Mouse (Mus musculus): ENCODE results near the gene Il13. TPM values are rescaled to one million over a fixed set of nuclear protein-coding genes. Genes with fewer than 3 reads are reported as not detected.

Il13 gene
- polyA plus RNA-seq, 1 experiment from 2014 or later: not detected

DNA sequence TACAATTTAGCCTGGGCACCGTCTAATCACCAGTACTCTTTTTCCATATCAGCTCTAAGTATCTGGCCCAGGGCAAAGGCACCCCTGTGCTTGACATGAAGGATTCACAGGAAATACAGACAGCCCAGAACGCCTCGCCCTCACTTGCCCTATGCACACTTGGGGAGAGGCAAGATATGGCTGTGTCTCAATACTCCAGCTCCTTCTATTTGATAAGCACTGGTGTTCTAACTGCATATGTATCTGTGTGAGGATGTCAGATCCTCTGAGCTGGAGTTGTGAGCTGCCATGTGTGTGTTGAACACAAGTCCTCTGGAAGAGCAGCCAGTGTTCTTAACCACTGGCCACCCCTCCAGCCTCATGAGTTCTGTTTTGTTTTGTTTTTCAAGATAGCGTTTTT lies 16.9 kb upstream of the Il13 start:
- Histone ChIP-seq H3K4me1 (no peaks in the 10 kb centered on the region), H3K27ac (replicated peaks) (no peak overlapping the region), H3K27me3 (ENCODE audit: low read depth, poor library complexity, severe bottlenecking) (no peaks in the 10 kb centered on the region), H3K4me3 (no peak overlapping the region), H3K9me3 (replicated peaks) (no peaks in the 10 kb centered on the region), H3K36me3 (peaks cover 59% of the 10 kb centered on the region)
- DNase-seq (ENCODE audit: low spot score): no peak
- WGBS: 93% methylated on average over 4 of the region's 4 CpGs

DNA sequence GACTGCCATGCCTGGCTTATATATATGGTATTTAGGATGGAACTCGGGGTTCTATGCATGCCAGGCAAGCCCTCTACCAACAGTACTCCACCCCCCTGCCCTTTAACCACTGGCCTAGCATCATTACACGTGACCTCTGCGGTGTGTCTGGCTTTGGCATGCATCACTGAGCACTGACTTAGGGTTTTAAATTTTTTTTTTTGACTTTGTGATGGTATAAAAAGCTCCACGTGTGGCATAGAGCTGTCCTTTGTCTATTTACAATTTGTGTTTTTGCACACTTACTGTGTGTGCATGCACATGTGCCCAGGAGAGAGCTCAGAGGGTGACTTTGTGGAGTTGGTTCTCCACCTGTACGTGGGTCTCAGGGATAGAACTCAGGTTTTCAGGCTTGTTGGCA lies 9.5 kb upstream of the Il13 start:
- Histone ChIP-seq H3K27me3 (ENCODE audit: low read depth, poor library complexity, severe bottlenecking) (no peaks in the 10 kb centered on the region), H3K27ac (replicated peaks) (no peak overlapping the region), H3K36me3 (0 out of 2 replicates have a peak, but pooled peaks cover 3% of the 10 kb centered on the region), H3K4me1 (no peaks in the 10 kb centered on the region), H3K4me3 (no peak overlapping the region), H3K9me3 (replicated peaks) (no peaks in the 10 kb centered on the region)
- 77% methylated on average over 5 of the region's 5 CpGs for WGBS
- DNase-seq (ENCODE audit: low spot score): no peak

DNA sequence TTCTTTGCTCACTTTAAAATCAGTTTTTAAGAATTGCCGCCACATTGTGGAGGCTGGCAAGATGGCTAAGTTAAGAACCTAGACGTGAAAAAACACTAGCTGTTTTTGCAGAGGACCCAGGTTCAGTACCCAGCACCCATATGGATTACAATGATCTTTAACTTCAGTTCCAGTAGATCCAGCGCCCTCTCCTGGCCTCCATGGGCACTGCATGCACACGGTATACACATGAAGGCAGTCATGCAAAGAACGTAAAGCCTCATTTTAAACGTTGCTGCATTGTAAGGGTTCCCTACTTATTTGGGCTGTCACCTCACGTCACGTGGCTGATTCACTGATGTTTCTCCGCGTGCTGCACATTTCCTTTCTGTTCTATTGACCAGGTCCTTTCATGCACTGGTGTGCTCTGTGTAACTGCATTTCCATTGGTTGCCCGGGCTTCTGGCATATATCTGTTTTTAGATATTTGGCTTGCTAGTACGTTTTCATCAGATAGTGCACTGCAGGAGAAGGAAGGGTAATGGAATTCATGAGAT lies 8.3 kb upstream of the Il13 start:
- Histone ChIP-seq H3K27ac (replicated peaks) (no peak overlapping the region), H3K4me1 (no peaks in the 10 kb centered on the region), H3K4me3 (no peak overlapping the region), H3K27me3 (ENCODE audit: low read depth, poor library complexity, severe bottlenecking) (peaks cover 2% of the 10 kb centered on the region), H3K9me3 (replicated peaks) (no peaks in the 10 kb centered on the region), H3K36me3 (0 out of 2 replicates have a peak, but pooled peaks cover 3% of the 10 kb centered on the region)
- WGBS: 78% methylated on average over 12 of the region's 12 CpGs
- no peak for DNase-seq (ENCODE audit: low spot score)

DNA sequence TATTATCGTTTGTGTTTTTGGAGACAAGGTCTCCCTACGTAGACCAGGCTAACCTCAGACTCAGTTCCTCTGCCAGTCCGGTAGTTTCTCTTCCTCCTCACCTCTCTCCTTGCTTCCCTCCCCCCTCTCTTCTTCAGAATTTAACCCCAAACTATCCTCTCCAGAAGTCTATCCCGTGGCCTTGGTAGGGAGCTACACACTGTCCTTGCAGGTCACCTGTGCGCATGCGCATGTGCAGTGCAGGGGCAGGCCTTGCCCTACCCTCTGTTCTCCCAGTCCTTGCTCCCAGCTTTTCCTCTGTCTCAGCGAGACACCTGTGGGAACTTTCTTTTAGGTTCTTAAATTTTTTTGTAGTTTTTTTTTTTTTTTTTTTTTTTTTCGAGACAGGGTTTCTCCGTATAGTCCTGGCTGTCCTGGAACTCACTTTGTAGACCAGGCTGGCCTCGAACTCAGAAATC lies 3.3 kb upstream of the Il13 start:
- no peak overlapping the region for H3K4me3 ChIP-seq
- H3K4me1 ChIP-seq: peaks cover 14% of the 10 kb centered on the region
- WGBS: 81% methylated on average over 10 of the region's 10 CpGs
- no peaks in the 10 kb centered on the region for H3K36me3 ChIP-seq
- DNase-seq (ENCODE audit: low spot score): no peak
- H3K27me3 ChIP-seq (ENCODE audit: low read depth, poor library complexity, severe bottlenecking): peaks cover 51% of the 10 kb centered on the region
- H3K9me3 ChIP-seq (replicated peaks): no peaks in the 10 kb centered on the region
- H3K27ac ChIP-seq (replicated peaks): no peak overlapping the region

DNA sequence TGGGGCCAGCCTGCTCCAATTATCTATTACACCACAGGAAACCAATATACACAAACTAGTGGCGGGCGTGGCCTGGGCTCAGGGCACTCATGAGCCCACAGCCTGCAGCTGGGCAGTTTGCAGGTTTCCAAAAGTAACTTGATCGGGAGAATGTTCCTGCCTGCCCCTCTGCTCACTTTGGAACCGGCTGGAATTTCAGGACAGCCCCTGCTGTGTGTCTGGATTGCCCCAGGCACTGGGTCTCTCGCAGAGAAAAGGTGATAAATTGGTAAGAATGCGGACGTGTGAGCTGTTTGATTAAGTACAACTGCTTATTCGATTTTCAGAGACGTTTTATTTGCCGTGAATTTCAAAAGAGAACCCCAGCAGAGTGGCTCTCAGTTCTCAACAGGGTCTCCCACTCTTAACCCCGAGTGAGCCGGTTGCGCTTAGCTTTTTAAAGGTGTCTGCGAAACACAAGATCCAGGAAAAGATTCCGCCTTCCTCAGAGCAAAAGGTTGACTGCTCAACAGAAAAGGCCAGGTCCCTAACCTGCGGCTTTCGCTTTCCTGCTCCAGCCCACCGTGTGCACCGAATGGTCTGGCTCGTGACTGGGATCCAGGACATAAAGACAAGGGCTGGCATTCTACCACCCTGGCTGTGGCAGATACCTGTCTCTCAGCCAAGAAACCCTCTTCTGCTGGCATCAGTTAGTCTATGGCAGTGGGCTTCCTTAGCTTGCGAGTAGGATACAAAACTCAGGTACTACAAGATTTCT lies 2.7 kb upstream of the Il13 start:
- H3K9me3 ChIP-seq (replicated peaks): no peaks in the 10 kb centered on the region
- 27% methylated on average over 21 of the region's 21 CpGs for WGBS
- no peak overlapping the region for H3K27ac ChIP-seq (replicated peaks)
- peak; percentile 20 for DNase-seq (ENCODE audit: low spot score)
- peaks cover 14% of the 10 kb centered on the region for H3K4me1 ChIP-seq
- no peak overlapping the region for H3K4me3 ChIP-seq
- peaks cover 51% of the 10 kb centered on the region for H3K27me3 ChIP-seq (ENCODE audit: low read depth, poor library complexity, severe bottlenecking)
- H3K36me3 ChIP-seq: no peaks in the 10 kb centered on the region

DNA sequence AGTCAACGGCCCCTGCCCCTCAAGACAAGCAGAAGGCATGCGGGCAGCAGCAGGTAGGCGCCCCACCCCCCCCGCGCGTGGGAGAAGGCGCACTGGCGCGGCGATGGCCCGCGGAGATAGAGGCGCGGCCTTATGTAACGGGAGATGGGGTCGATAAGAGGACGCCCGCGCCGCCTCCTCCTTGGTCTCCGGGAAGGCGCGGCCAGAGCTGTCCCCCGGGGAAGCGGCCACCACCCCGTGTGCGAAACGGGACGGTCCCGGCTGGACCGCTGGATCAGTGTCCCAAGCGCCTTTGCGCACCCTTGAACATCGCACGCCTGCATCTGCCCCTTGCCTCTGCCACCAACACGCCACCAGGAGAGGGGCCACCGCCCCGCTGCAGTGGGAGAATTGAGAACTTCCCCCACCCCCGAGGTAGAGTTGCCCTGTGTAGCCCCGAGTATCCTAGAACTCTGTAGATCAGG lies 1.7 kb upstream of the Il13 start:
- Histone ChIP-seq H3K36me3 (no peaks in the 10 kb centered on the region), H3K9me3 (replicated peaks) (no peaks in the 10 kb centered on the region), H3K4me1 (peaks cover 14% of the 10 kb centered on the region), H3K4me3 (peak overlapping the region; percentile 57), H3K27me3 (ENCODE audit: low read depth, poor library complexity, severe bottlenecking) (peaks cover 51% of the 10 kb centered on the region), H3K27ac (replicated peaks) (peak overlapping the region; percentile 46; the same call in 1 of the 2 replicates)
- WGBS: 2% methylated on average over 40 of the region's 40 CpGs
- DNase-seq (ENCODE audit: low spot score): peak; percentile 30

DNA sequence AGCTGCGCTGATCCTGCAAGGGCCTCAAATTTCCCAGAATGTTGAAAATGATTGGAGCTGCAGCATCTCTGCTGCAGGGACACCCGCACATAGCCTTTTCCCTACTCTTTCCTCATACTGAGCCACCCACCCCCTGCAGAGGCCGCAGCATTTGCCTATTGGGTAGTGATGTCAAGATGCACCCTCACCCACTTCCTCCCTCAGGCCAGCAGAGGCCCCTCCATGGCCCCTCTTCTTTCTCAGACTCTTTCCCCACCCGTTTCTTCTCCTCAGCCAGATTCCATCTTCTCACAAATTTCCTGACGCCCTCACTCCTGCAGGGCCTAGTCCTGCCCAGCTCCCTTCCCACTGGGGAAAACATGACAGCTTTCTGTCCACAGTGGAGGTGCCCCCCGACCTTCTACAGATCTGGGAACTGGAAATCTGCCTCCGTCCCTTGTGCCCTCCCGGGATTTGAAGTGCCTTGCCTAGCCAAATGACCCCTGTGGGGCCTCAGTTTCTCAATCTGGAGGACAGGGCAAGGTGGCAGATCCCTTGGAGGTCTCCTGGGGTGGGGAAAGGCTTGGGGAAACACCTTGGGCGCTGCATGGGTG lies 1.2 kb upstream of the Il13 start:
- Histone ChIP-seq H3K36me3 (no peaks in the 10 kb centered on the region), H3K27ac (replicated peaks) (peak overlapping the region; percentile 46; the same call in 1 of the 2 replicates), H3K4me3 (peak overlapping the region; percentile 57), H3K9me3 (replicated peaks) (no peaks in the 10 kb centered on the region), H3K4me1 (peaks cover 14% of the 10 kb centered on the region), H3K27me3 (ENCODE audit: low read depth, poor library complexity, severe bottlenecking) (peaks cover 51% of the 10 kb centered on the region)
- DNase-seq (ENCODE audit: low spot score): no peak
- 37% methylated on average over 9 of the region's 9 CpGs for WGBS

DNA sequence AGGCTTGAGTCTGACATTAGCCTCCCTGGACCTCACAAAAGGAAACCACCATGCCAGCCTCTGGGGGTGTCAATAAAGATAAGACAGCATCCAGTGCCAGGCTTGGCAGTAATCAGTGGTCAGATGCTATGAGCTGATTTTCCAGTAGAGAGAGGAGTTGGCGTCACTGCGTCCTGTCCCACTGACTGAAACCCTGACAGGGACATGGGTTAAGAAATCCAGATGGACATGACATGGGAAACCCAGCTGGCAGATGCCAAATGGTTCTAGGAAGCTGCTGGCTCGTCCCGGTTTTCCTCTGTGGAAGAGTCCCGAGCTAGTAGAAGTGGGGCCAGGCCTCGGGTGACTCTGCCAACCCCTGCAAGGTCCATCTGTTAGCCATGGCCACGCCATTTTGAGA lies 858 bp downstream of the Il13 start:
- H3K36me3 ChIP-seq: no peaks in the 10 kb centered on the region
- DNase-seq (ENCODE audit: low spot score): no peak
- H3K4me3 ChIP-seq: no peak overlapping the region
- H3K27me3 ChIP-seq (ENCODE audit: low read depth, poor library complexity, severe bottlenecking): peaks cover 51% of the 10 kb centered on the region
- no peak overlapping the region for H3K27ac ChIP-seq (replicated peaks)
- H3K4me1 ChIP-seq: peaks cover 14% of the 10 kb centered on the region
- no peaks in the 10 kb centered on the region for H3K9me3 ChIP-seq (replicated peaks)
- WGBS: 93% methylated on average over 7 of the region's 7 CpGs

DNA sequence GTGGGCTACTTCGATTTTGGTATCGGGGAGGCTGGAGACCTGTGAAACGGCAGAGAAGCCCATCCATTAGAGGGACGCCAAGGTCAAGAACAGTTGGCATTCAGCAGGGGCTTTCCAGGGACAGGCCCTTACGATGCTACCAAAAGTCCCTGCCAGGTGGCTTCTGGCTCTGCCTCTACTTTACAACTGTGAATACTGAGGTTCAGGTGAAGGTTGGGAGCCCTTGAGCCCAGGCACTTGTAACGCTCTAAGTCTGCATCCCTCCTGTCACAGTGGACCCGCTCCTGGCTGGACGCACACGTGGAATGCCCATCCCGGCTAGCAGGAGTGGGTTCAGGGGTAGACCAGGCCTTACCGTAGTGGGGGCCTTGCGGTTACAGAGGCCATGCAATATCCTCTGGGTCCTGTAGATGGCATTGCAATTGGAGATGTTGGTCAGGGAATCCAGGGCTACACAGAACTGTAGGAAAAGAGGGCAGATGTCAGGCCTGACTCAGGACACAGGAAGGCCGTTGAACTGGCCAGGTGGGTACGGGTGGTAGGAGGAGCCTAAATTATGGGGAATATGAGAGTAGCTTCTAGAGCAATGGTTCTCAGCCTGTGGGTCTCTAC lies 2.3 kb downstream of the Il13 start:
- H3K4me1 ChIP-seq: peaks cover 17% of the 10 kb centered on the region
- no peak overlapping the region for H3K4me3 ChIP-seq
- 73% methylated on average over 14 of the region's 14 CpGs for WGBS
- no peaks in the 10 kb centered on the region for H3K9me3 ChIP-seq (replicated peaks)
- DNase-seq (ENCODE audit: low spot score): peak; percentile 21
- H3K27me3 ChIP-seq (ENCODE audit: low read depth, poor library complexity, severe bottlenecking): peaks cover 44% of the 10 kb centered on the region
- no peaks in the 10 kb centered on the region for H3K36me3 ChIP-seq
- no peak overlapping the region for H3K27ac ChIP-seq (replicated peaks)

DNA sequence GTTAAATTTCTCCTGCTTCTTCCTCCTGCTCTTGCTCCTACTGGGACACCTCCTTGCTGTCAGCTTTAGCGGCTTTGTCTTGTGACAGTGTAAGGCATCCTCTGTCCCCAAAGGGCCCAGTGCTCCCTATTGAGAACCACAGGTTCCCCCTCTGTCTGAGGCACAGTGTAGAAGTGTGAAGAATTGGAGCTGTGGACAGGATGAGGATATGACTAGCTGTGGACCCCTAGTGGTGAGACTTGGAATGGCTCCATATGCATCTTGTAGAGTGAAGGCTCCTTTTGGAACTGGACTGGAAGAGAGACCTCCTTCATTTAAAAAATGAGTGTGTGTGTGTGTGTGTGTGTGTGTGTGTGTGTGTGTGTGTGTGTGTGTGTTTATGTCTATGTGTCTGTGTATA lies 6.6 kb downstream of the Il13 start:
- H3K4me1 ChIP-seq: peaks cover 10% of the 10 kb centered on the region
- no peak overlapping the region for H3K4me3 ChIP-seq
- no peaks in the 10 kb centered on the region for H3K36me3 ChIP-seq
- no peaks in the 10 kb centered on the region for H3K27me3 ChIP-seq (ENCODE audit: low read depth, poor library complexity, severe bottlenecking)
- peak; percentile 76 for DNase-seq (ENCODE audit: low spot score)
- WGBS: 12% methylated on average over 1 of the region's 1 CpGs
- no peaks in the 10 kb centered on the region for H3K9me3 ChIP-seq (replicated peaks)
- H3K27ac ChIP-seq (replicated peaks): no peak overlapping the region

DNA sequence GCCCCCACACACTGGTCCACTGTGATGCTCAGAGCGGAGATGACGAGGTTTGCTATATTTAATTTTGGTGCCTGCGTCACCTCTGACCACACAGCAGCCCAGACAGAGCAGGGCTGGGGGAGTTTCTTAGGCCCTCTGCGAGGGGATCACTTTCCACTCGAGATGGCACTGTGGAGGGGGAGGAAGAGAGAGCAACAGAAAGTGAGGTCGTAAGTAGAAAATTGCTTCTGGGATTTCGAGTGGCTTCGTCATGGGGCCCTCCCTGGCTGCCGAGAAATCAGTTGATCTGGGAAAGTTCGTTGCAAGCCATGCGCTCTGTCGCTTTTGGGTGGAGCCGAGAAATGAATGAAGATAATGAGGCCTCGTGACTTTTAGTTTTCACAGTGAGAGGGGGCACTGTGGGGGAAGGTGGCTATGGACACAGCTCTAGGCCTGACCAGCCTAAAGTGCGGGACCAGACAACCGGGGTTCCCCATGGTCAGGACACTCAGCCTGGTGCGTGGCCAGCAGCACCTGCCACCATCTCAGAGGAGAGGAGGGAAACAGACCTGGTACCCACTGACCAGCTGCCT lies 7.6 kb downstream of the Il13 start:
- WGBS: 74% methylated on average over 17 of the region's 17 CpGs
- H3K27me3 ChIP-seq (ENCODE audit: low read depth, poor library complexity, severe bottlenecking): no peaks in the 10 kb centered on the region
- H3K9me3 ChIP-seq (replicated peaks): no peaks in the 10 kb centered on the region
- H3K4me1 ChIP-seq: peaks cover 10% of the 10 kb centered on the region
- DNase-seq (ENCODE audit: low spot score): no peak
- no peak overlapping the region for H3K4me3 ChIP-seq
- H3K27ac ChIP-seq (replicated peaks): no peak overlapping the region
- H3K36me3 ChIP-seq: no peaks in the 10 kb centered on the region

DNA sequence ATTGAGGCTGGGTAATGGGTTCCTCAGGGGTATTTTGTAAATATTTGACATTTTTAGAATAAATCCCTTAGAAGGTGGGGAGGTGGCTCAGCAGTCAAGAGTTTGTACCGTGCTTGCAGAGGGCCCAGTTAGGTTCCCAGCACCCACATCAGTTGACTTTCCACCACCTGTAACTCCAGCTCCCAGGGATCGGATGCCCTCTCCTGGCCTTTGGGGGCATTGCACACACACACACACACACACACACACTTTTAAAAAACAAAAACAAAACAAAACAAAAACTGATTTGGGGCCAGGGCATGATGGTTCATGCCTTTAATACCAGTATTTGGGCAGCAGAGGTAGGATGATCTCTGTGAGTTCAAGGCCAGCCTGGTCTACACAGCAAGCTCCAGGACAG lies 10.4 kb downstream of the Il13 start:
- no peaks in the 10 kb centered on the region for H3K36me3 ChIP-seq
- H3K27ac ChIP-seq (replicated peaks): no peak overlapping the region
- 91% methylated on average over 2 of the region's 2 CpGs for WGBS
- H3K27me3 ChIP-seq (ENCODE audit: low read depth, poor library complexity, severe bottlenecking): no peaks in the 10 kb centered on the region
- DNase-seq (ENCODE audit: low spot score): no peak
- no peak overlapping the region for H3K4me3 ChIP-seq
- no peaks in the 10 kb centered on the region for H3K9me3 ChIP-seq (replicated peaks)
- H3K4me1 ChIP-seq: peaks cover 10% of the 10 kb centered on the region

All from midbrain, embryonic 10.5 days (tissue).